Mouse (Mus musculus) C2C12 (cell line): ENCODE measurements around the gene Usp20.

Source experiments
- CTCF ChIP-seq: IDR thresholded peaks from one replicate; pipeline ENCODE4 v1.5.1; 2011; ENCODE audit not compliant: control insufficient read depth, insufficient read depth, insufficient read length
- MAX ChIP-seq: IDR thresholded peaks from one replicate; pipeline ENCODE4 v1.6.1; 2011; ENCODE audit warnings: mild to moderate bottlenecking, control low read depth
- MYOD1 ChIP-seq: IDR thresholded peaks from one replicate; pipeline ENCODE4 v1.6.1; 2011; ENCODE audit warnings: low read depth; ENCODE audit not compliant: control insufficient read depth, insufficient read length

GRCm38 (mm10) chr2:30938574-30938991 is 43.5 kb upstream of the Usp20 start:
- TF ChIP-seq CTCF (no peak), MAX (no peak), MYOD1 (no peak)
